Mouse (Mus musculus): ENCODE results near the gene Olfr105-ps.

DNA sequence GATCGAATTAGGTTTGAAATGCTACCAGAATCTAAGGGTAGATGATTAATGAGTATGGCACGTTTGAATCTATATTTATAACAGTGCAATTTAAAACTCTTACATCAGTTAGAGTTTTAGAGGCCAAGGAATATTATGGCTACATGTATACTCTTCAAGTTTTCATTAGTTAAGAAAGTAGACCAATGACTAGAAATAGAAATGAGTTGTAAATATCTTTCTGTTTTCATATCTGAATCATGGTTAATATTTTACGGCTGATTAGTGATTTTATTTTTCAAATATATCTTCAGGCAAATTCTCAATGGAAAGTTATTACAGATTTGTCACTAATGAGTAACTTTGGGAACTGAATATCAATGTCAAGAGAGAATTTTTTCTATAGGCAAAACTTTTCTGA, 20.1 kb downstream of the Olfr105-ps start, which contains the start of gene Olfr107:
- TF ChIP-seq POLR2A (IDR thresholded peaks at IDR 0.05; ENCODE audit: control insufficient read depth, low read depth, low read length), result no peak
- TF ChIP-seq CTCF (IDR thresholded peaks at IDR 0.05; ENCODE audit: control insufficient read depth, insufficient read depth, insufficient replicate concordance, low read depth, low read length), result no peak

Measured in testis, adult 2 months (tissue).